Mouse (Mus musculus) MEL (cell line): ENCODE results near the gene Ppp1r9b. TPM values are rescaled to one million over a fixed set of nuclear protein-coding genes. Genes with fewer than 3 reads are reported as not detected.
A peak's percentile ranks its signal among the peaks of the same experiment; 100 is the strongest.

Experiments
- DNase-seq: peaks from one replicate; pipeline ENCODE4 v3.0.0; 2011; ENCODE audit warnings: low read depth, low spot score
- H3K27ac ChIP-seq: 2 replicates; pipeline ENCODE4 v1.5.1; 2012; ENCODE audit warnings: low read depth, mild to moderate bottlenecking, control low read depth, low read length, moderate library complexity; ENCODE audit not compliant: control insufficient read depth
- H3K27me3 ChIP-seq, 2 experiments: fragments of 150-350 bp in 1 of 2; sonication (generic) in 1 of 2; 2 replicates each; pipeline ENCODE4 v1.6.1; 2012; ENCODE audit warnings: low read length in 2 of 2, mild to moderate bottlenecking in 2 of 2, improper control_type of control experiment in 1 of 2, moderate library complexity in 1 of 2; ENCODE audit not compliant: insufficient read depth in 2 of 2, control insufficient read depth in 1 of 2
- H3K36me3 ChIP-seq, 2 experiments: 2 replicates each; pipeline ENCODE4 v1.6.1; 2012 to 2014; ENCODE audit warnings: low read length in 2 of 2, improper control_type of control experiment in 1 of 2, inconsistent platforms in 1 of 2, mild to moderate bottlenecking in 1 of 2; ENCODE audit not compliant: insufficient read depth in 2 of 2, control insufficient read depth in 1 of 2
- H3K4me1 ChIP-seq, 2 experiments: fragments of 150-350 bp in 1 of 2; sonication (generic) in 1 of 2; 2 replicates each; pipeline ENCODE4 v1.6.1; 2012; ENCODE audit warnings: low read length in 2 of 2, improper control_type of control experiment in 1 of 2, mild to moderate bottlenecking in 1 of 2; ENCODE audit not compliant: insufficient read depth in 2 of 2, control insufficient read depth in 1 of 2
- H3K4me3 ChIP-seq, 2 experiments: fragments of 150-350 bp in 1 of 2; sonication (generic) in 1 of 2; 2 replicates each; pipeline ENCODE4 v1.5.1; 2012; ENCODE audit warnings: low read depth in 2 of 2, low read length in 2 of 2, mild to moderate bottlenecking in 2 of 2, moderate library complexity in 2 of 2, control low read depth in 1 of 2, improper control_type of control experiment in 1 of 2; ENCODE audit not compliant: control insufficient read depth in 1 of 2, insufficient read depth in 1 of 2
- H3K79me2 ChIP-seq: 2 replicates; pipeline ENCODE4 v1.6.1; 2012; ENCODE audit warnings: mild to moderate bottlenecking, low read length, moderate library complexity; ENCODE audit not compliant: control insufficient read depth, poor library complexity, insufficient read depth
- H3K9ac ChIP-seq: 2 replicates; pipeline ENCODE4 v1.6.1; 2012; ENCODE audit warnings: low read depth, mild to moderate bottlenecking, control low read depth, low read length, moderate library complexity; ENCODE audit not compliant: control insufficient read depth, poor library complexity, severe bottlenecking
- H3K9me3 ChIP-seq: fragments of 150-350 bp; sonication (generic); replicated peaks from 2 replicates; pipeline ENCODE4 v1.6.1; 2012; ENCODE audit warnings: mild to moderate bottlenecking, low read length, improper control_type of control experiment, moderate library complexity; ENCODE audit not compliant: insufficient read depth
- BHLHE40 ChIP-seq: IDR thresholded peaks from 2 replicates; pipeline ENCODE4 v1.6.1; 2012; ENCODE audit warnings: low read depth, mild to moderate bottlenecking, inconsistent platforms, low read length, improper control_type of control experiment, borderline replicate concordance
- ETS1 ChIP-seq: IDR thresholded peaks from 2 replicates; pipeline ENCODE4 v1.6.1; 2012; ENCODE audit warnings: low read depth, mild to moderate bottlenecking, inconsistent platforms, low read length, improper control_type of control experiment, moderate library complexity
- GABPA ChIP-seq: IDR thresholded peaks from 2 replicates; pipeline ENCODE4 v1.6.1; 2012; ENCODE audit warnings: low read depth, mild to moderate bottlenecking, inconsistent platforms, low read length, improper control_type of control experiment, moderate library complexity
- GATA1 ChIP-seq: IDR thresholded peaks from 2 replicates; pipeline ENCODE4 v1.6.1; 2011; ENCODE audit warnings: low read depth, low read length, improper control_type of control experiment
- HCFC1 ChIP-seq: IDR thresholded peaks from 2 replicates; pipeline ENCODE4 v1.6.1; 2012; ENCODE audit warnings: low read depth, mild to moderate bottlenecking, inconsistent platforms, low read length, improper control_type of control experiment, moderate library complexity
- MYC ChIP-seq: IDR thresholded peaks from 2 replicates; pipeline ENCODE4 v1.6.1; 2011; ENCODE audit warnings: low read depth, mild to moderate bottlenecking, low read length, improper control_type of control experiment, moderate library complexity
- NRF1 ChIP-seq: IDR thresholded peaks from 2 replicates; pipeline ENCODE4 v1.6.1; 2014; ENCODE audit warnings: low read depth, mild to moderate bottlenecking, inconsistent platforms, low read length, improper control_type of control experiment, moderate library complexity; ENCODE audit not compliant: poor library complexity, insufficient read depth, severe bottlenecking
- RAD21 ChIP-seq: IDR thresholded peaks from 2 replicates; pipeline ENCODE4 v1.6.1; 2011; ENCODE audit warnings: mild to moderate bottlenecking, low read depth, low read length, improper control_type of control experiment
- RCOR1 ChIP-seq: IDR thresholded peaks from 2 replicates; pipeline ENCODE4 v1.6.1; 2012; ENCODE audit warnings: low read depth, mild to moderate bottlenecking, inconsistent platforms, low read length, improper control_type of control experiment
- SIN3A ChIP-seq: IDR thresholded peaks from 2 replicates; pipeline ENCODE4 v1.6.1; 2012; ENCODE audit warnings: low read length, improper control_type of control experiment, inconsistent platforms
- TAL1 ChIP-seq: IDR thresholded peaks from 2 replicates; pipeline ENCODE4 v1.6.1; 2012; ENCODE audit warnings: mild to moderate bottlenecking, inconsistent platforms, low read length, moderate library complexity, mixed read lengths
- TBP ChIP-seq: IDR thresholded peaks from 2 replicates; pipeline ENCODE4 v1.8.0; 2011; ENCODE audit warnings: low read depth, low read length, improper control_type of control experiment
- UBTF ChIP-seq: IDR thresholded peaks from 2 replicates; pipeline ENCODE4 v1.6.1; 2012; ENCODE audit warnings: low read depth, mild to moderate bottlenecking, inconsistent platforms, low read length, improper control_type of control experiment, moderate library complexity, borderline replicate concordance; ENCODE audit not compliant: insufficient read depth
- ZKSCAN1 ChIP-seq: IDR thresholded peaks from 2 replicates; pipeline ENCODE4 v1.6.1; 2012; ENCODE audit warnings: low read depth, mild to moderate bottlenecking, inconsistent platforms, low read length, improper control_type of control experiment, moderate library complexity
- ZMIZ1 ChIP-seq: IDR thresholded peaks from 2 replicates; pipeline ENCODE4 v1.6.1; 2012; ENCODE audit warnings: low read depth, mild to moderate bottlenecking, inconsistent platforms, low read length, improper control_type of control experiment, moderate library complexity
- polyA plus RNA-seq, 2 experiments: library from polyadenylated mRNA; stranded (reverse) in 1 of 2; unstranded in 1 of 2; fragments of >175 nt in 1 of 2; fragments of >200 nt in 1 of 2; gene quantifications; 2 replicates each; pipeline versions ENCODE4 v1.2.1 to v1.2.4; 2012; ENCODE audit warnings: low replicate concordance in 2 of 2, low read depth in 1 of 2; ENCODE audit not compliant: insufficient read length in 2 of 2, insufficient read depth in 1 of 2, missing spikeins in 1 of 2
- total RNA-seq: library from RNA; depleted of rRNA; stranded (reverse); fragments of 300-350 nt; gene quantifications from 2 replicates; pipeline ENCODE4 v1.2.3, GENCODE M21; 2012

The Ppp1r9b gene
- total and polyA plus RNA-seq, 3 experiments = 47.0 to 169 (median 150) TPM

DNA sequence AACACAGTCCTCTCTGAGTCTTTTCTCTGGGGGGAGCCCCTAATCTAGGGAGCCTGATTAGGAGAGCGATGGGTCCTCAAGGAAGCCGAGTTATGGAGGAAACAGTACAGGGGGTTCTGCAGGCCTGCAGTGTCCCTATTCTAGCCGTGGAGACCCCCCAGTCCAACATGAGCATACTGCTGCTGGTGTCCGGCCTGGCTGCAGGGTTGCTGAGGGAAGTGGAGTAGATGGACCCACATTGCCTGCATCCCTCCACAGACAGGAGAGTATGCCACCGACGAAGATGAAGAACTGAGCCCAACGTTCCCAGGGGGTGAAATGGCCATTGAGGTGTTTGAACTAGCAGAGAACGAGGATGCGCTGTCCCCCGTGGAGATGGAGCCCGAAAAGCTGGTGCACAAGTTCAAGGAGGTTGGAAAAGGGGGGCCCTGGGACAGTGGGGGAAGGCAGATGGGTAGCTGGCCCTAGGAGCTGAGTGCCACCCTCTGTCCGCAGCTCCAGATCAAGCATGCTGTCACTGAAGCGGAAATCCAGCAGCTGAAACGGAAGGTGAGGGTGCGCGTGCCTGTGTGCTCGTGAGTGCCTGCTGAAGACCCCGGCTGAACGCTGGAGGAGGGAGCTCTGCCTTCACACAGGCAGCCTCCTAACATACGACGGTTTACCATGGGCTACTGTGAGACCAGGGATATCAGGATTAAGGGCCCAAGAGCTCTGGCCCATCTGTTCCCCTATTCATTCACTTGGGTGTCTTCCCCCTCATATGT lies 10.9 kb downstream of the Ppp1r9b start:
- peaks cover 25 to 68% of the 10 kb centered on the region in 2 experiments for H3K4me1 ChIP-seq
- no peaks in the 10 kb centered on the region for H3K27me3 ChIP-seq
- TF ChIP-seq ZMIZ1 (0 out of 2 replicates have a peak, but pooled peaks have one; percentile 1), BHLHE40 (no peak)
- no peaks in the 10 kb centered on the region for H3K9me3 ChIP-seq
- no peak overlapping the region; the same call in 1 of the 2 replicates for H3K27ac ChIP-seq
- H3K9ac ChIP-seq = no peak overlapping the region
- H3K36me3 ChIP-seq = peaks cover 10 to 63% of the 10 kb centered on the region in 2 experiments
- no peak for DNase-seq
- no peak overlapping the region for H3K4me3 ChIP-seq
- peaks cover 31% of the 10 kb centered on the region for H3K79me2 ChIP-seq

DNA sequence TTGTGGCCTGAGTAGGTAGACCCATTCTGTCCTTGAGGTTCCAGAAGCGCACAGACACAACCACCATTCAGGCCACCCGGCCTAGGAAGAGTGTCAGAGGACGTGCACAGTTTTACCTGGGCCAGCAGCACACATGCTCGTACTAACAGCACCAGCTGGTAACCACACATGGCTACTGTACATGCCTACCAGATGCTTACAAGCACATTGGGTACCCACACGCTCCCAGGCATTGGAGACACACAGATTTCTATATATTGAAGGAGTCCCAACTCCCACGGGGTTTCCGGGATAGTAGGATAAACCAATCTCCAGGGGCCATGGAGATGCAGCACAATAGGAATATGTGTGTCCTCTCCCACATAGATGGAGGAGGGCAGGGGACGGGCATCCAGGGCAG lies 11.9 kb downstream of the Ppp1r9b start:
- H3K9me3 ChIP-seq = no peaks in the 10 kb centered on the region
- H3K27ac ChIP-seq = no peak overlapping the region
- H3K36me3 ChIP-seq = peaks cover 10 to 64% of the 10 kb centered on the region in 2 experiments
- TF ChIP-seq UBTF (no peak), TBP (no peak), GABPA (no peak), NRF1 (no peak), GATA1 (no peak), SIN3A (no peak), ETS1 (no peak), RAD21 (no peak), MYC (no peak), HCFC1 (no peak), RCOR1 (no peak), ZKSCAN1 (no peak), TAL1 (no peak)
- no peaks in the 10 kb centered on the region for H3K27me3 ChIP-seq
- H3K4me1 ChIP-seq = peaks cover 18 to 70% of the 10 kb centered on the region in 2 experiments
- peaks cover 25% of the 10 kb centered on the region for H3K79me2 ChIP-seq
- H3K4me3 ChIP-seq = no peak overlapping the region
- DNase-seq = no peak
- no peak overlapping the region for H3K9ac ChIP-seq
